Mouse (Mus musculus): Measurements from ENCODE around the gene Clcn6. TPM values are rescaled to one million over a fixed set of nuclear protein-coding genes. Genes with fewer than 3 reads are reported as not detected.
A peak's percentile ranks its signal among the peaks of the same experiment; 100 is the strongest.

Clcn6 gene
- polyA plus RNA-seq, 1 experiment, result 59.4 TPM

GRCm38 (mm10) chr4:148030506-148030905, 8.1 kb downstream of the Clcn6 start:
- WGBS, result 51% methylated on average over 5 of the region's 5 CpGs
- H3K4me1 ChIP-seq (ENCODE audit: control insufficient read depth, insufficient read depth, low read length), result no peaks in the 10 kb centered on the region; the same call in 1 of the 2 replicates

DNA sequence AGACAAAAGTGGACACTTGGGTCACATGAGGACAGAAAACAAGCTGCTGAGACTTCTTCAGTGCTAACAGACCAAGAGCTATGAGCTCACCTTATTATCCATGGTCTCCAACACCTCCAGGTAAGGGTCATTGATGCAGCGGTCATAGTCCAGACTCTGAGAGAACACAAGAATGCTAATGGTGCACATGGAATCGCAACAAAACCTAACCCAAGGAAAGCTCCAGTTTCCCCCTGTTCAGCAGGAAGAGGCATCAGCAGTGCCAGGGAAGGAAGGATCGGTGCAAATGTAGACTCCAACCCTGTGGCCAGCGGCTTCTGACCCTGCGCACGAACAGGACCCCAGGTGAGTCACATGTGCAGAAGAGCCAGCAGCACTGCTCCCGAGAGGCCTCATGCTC, 9.3 kb downstream of the Clcn6 start:
- WGBS, result 91% methylated on average over 7 of the region's 7 CpGs
- TF ChIP-seq POLR2A (IDR thresholded peaks at IDR 0.05; ENCODE audit: borderline replicate concordance, insufficient read depth, low read length) (no peak), CTCF (IDR thresholded peaks at IDR 0.05; ENCODE audit: borderline replicate concordance, insufficient read depth, low read depth, low read length) (no peak)
- no peak overlapping the region for H3K4me3 ChIP-seq (replicated peaks; ENCODE audit: insufficient read depth, low read depth, low read length)
- DNase-seq, result no peak
- H3K4me1 ChIP-seq (ENCODE audit: control insufficient read depth, insufficient read depth, low read length), result no peaks in the 10 kb centered on the region; the same call in 1 of the 2 replicates
- H3K27ac ChIP-seq (ENCODE audit: insufficient read depth, low read length), result no peak overlapping the region
- H3K27me3 ChIP-seq (ENCODE audit: control insufficient read depth, insufficient read depth, low read length), result no peaks in the 10 kb centered on the region

More at GRCm38 (mm10) chr4:148030506-148030905, 8.1 kb downstream of the Clcn6 start:
- TF ChIP-seq CTCF (IDR thresholded peaks at IDR 0.05; ENCODE audit: borderline replicate concordance, insufficient read depth, low read depth, low read length) (no peak), POLR2A (IDR thresholded peaks at IDR 0.05; ENCODE audit: borderline replicate concordance, insufficient read depth, low read length) (no peak)
- Histone ChIP-seq H3K27me3 (ENCODE audit: control insufficient read depth, insufficient read depth, low read length) (no peaks in the 10 kb centered on the region), H3K27ac (ENCODE audit: insufficient read depth, low read length) (no peak overlapping the region), H3K4me3 (replicated peaks; ENCODE audit: insufficient read depth, low read depth, low read length) (no peak overlapping the region)
- no peak for DNase-seq

- H3K27ac ChIP-seq (ENCODE audit: insufficient read depth, low read length), result no peak overlapping the region
- no peaks in the 10 kb centered on the region for H3K4me1 ChIP-seq (ENCODE audit: control insufficient read depth, insufficient read depth, low read length)
- no peak for TF ChIP-seq CTCF (IDR thresholded peaks at IDR 0.05; ENCODE audit: borderline replicate concordance, insufficient read depth, low read depth, low read length)
- no peak for TF ChIP-seq POLR2A (IDR thresholded peaks at IDR 0.05; ENCODE audit: borderline replicate concordance, insufficient read depth, low read length)
- DNase-seq, result no peak
- H3K4me3 ChIP-seq (replicated peaks; ENCODE audit: insufficient read depth, low read depth, low read length), result no peak overlapping the region
- whole genome bisulfite sequencing, result 88% methylated on average over 3 of the region's 3 CpGs
- H3K27me3 ChIP-seq (ENCODE audit: control insufficient read depth, insufficient read depth, low read length), result no peaks in the 10 kb centered on the region
Measured at GRCm38 (mm10) chr4:148024003-148024402, 14.6 kb downstream of the Clcn6 start.

DNA sequence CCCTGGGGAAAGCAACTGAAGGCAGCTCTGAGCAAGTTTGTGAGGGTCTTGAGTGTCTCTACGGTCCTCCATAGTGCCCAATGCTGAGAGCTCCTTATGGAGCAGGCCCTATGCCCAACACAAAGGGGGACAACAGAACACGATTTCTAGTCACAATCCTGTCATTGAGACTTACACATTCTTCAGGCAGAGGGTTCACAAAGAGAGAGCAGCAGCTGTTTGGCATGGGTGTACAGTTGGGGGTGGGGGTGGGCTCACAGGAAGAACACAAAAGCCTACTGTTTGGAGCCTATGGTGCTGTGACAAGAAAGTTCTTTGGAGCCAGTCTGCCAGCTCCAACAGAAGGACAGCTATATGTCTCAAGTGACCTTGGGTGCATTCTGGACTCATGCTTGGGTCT, 20.2 kb downstream of the Clcn6 start:
- no peak for TF ChIP-seq POLR2A (IDR thresholded peaks at IDR 0.05; ENCODE audit: borderline replicate concordance, insufficient read depth, low read length)
- no peak for TF ChIP-seq CTCF (IDR thresholded peaks at IDR 0.05; ENCODE audit: borderline replicate concordance, insufficient read depth, low read depth, low read length)
- Histone ChIP-seq H3K4me3 (replicated peaks; ENCODE audit: insufficient read depth, low read depth, low read length) (no peak overlapping the region), H3K27ac (ENCODE audit: insufficient read depth, low read length) (no peak overlapping the region), H3K4me1 (ENCODE audit: control insufficient read depth, insufficient read depth, low read length) (no peaks in the 10 kb centered on the region), H3K27me3 (ENCODE audit: control insufficient read depth, insufficient read depth, low read length) (no peaks in the 10 kb centered on the region)
- no peak for DNase-seq
- 5% methylated on average over 2 of the region's 2 CpGs for WGBS

- H3K4me1 ChIP-seq (ENCODE audit: control insufficient read depth, insufficient read depth, low read length), result no peaks in the 10 kb centered on the region
- 69% methylated on average over 3 of the region's 3 CpGs for WGBS
- H3K27me3 ChIP-seq (ENCODE audit: control insufficient read depth, insufficient read depth, low read length), result no peaks in the 10 kb centered on the region
- TF ChIP-seq CTCF (IDR thresholded peaks at IDR 0.05; ENCODE audit: borderline replicate concordance, insufficient read depth, low read depth, low read length) (no peak), POLR2A (IDR thresholded peaks at IDR 0.05; ENCODE audit: borderline replicate concordance, insufficient read depth, low read length) (no peak)
- H3K27ac ChIP-seq (ENCODE audit: insufficient read depth, low read length), result no peak overlapping the region
- DNase-seq, result no peak
- no peak overlapping the region for H3K4me3 ChIP-seq (replicated peaks; ENCODE audit: insufficient read depth, low read depth, low read length)
Measured at GRCm38 (mm10) chr4:148016981-148017380, 21.6 kb downstream of the Clcn6 start.

GRCm38 (mm10) chr4:148015418-148015817, 23.2 kb downstream of the Clcn6 start:
- DNase-seq, result no peak
- 80% methylated on average over 10 of the region's 10 CpGs for WGBS
- no peaks in the 10 kb centered on the region for H3K27me3 ChIP-seq (ENCODE audit: control insufficient read depth, insufficient read depth, low read length)

DNA sequence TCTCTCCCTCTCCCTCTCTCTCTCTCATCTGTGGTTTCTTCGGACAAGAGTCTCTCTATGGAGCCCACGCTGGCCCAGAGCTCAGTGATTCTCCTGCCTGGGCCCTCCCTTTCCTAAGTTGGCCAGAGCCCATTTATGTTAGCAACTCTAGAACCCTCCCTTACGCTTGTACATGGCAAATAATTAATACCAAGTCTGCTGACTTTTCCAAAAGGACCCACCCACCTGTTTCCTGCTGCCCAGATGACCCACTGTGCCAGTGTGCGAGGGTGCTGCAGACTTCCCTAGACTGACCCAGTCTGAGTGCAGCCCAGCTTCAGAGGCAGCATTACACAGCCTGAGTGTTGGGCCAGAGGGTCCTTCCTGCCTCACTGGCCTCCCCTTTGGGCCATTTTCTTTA, 26.4 kb downstream of the Clcn6 start:
- WGBS, result 90% methylated on average over 4 of the region's 4 CpGs
- no peak overlapping the region for H3K27ac ChIP-seq (ENCODE audit: insufficient read depth, low read length)
- no peaks in the 10 kb centered on the region for H3K27me3 ChIP-seq (ENCODE audit: control insufficient read depth, insufficient read depth, low read length)
- TF ChIP-seq POLR2A (IDR thresholded peaks at IDR 0.05; ENCODE audit: borderline replicate concordance, insufficient read depth, low read length) (no peak), CTCF (IDR thresholded peaks at IDR 0.05; ENCODE audit: borderline replicate concordance, insufficient read depth, low read depth, low read length) (no peak)
- DNase-seq, result no peak
- no peak overlapping the region for H3K4me3 ChIP-seq (replicated peaks; ENCODE audit: insufficient read depth, low read depth, low read length)
- H3K4me1 ChIP-seq (ENCODE audit: control insufficient read depth, insufficient read depth, low read length), result no peaks in the 10 kb centered on the region

More at GRCm38 (mm10) chr4:148015418-148015817, 23.2 kb downstream of the Clcn6 start:
- Histone ChIP-seq H3K4me1 (ENCODE audit: control insufficient read depth, insufficient read depth, low read length) (no peaks in the 10 kb centered on the region), H3K27ac (ENCODE audit: insufficient read depth, low read length) (no peak overlapping the region), H3K4me3 (replicated peaks; ENCODE audit: insufficient read depth, low read depth, low read length) (no peak overlapping the region)
- TF ChIP-seq CTCF (IDR thresholded peaks at IDR 0.05; ENCODE audit: borderline replicate concordance, insufficient read depth, low read depth, low read length) (peak; percentile 49), POLR2A (IDR thresholded peaks at IDR 0.05; ENCODE audit: borderline replicate concordance, insufficient read depth, low read length) (no peak)

- H3K27me3 ChIP-seq (ENCODE audit: control insufficient read depth, insufficient read depth, low read length), result no peaks in the 10 kb centered on the region
- H3K4me3 ChIP-seq (replicated peaks; ENCODE audit: insufficient read depth, low read depth, low read length), result no peak overlapping the region
- no peak for TF ChIP-seq CTCF (IDR thresholded peaks at IDR 0.05; ENCODE audit: borderline replicate concordance, insufficient read depth, low read depth, low read length)
- TF ChIP-seq POLR2A (IDR thresholded peaks at IDR 0.05; ENCODE audit: borderline replicate concordance, insufficient read depth, low read length), result no peak
- DNase-seq, result no peak
- no peak overlapping the region for H3K27ac ChIP-seq (ENCODE audit: insufficient read depth, low read length)
- H3K4me1 ChIP-seq (ENCODE audit: control insufficient read depth, insufficient read depth, low read length), result no peaks in the 10 kb centered on the region
- WGBS, result 73% methylated on average over 3 of the region's 3 CpGs
Measured at GRCm38 (mm10) chr4:148011332-148011731, 27.3 kb downstream of the Clcn6 start.
